Mouse (Mus musculus) kidney, postnatal 25 days (tissue): ENCODE measurements at regions not wholly inside any gene's neighbourhood (a gene's known extent, or its start where the extent isn't known, plus 50 kb on each side); places are given as distances from the start of the nearest gene placed in this dataset.

ENCODE experiments used
- DNase-seq, 2 experiments: peaks; one replicate each; pipeline ENCODE4 v3.0.0; 2021; ENCODE audit warnings: mixed read lengths in 2 of 2

- DNase-seq = peak in 1 of 2 experiments; percentile 5
Observed at GRCm38 (mm10) chr14:46316521-46316920, 62.7 kb upstream of the Gm15217 start.

GRCm38 (mm10) chr14:46317406-46318045 lies 61.7 kb upstream of the Gm15217 start:
- peak; percentile 32 to 58 for DNase-seq

DNA sequence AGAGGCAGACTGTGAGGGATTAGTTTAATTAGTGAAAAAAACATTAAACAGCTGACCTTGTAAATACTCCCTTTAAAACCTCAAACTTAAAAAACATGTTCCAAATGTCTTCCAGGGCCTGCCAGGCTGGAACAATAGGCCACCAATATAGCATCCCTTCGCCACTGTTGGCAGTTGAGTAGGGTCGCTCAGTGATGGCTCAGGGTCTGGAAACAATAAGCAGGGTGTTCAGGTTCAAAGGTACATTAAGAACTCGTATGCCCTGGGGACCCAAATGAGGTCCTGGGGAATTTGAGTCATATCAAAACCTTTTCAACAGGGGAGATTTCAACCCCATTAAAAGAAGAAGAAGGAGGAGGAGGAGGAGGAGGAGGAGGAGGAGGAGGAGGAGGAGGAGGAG lies 51.1 kb upstream of the Gm15217 start:
- DNase-seq = no peak
